Mouse (Mus musculus): ENCODE results near the gene Enc1.
A peak's percentile ranks its signal among the peaks of the same experiment; 100 is the strongest.

Gene Enc1

GRCm38 (mm10) chr13:97227795-97228194, 13.1 kb upstream of the Enc1 start:
- DNase-seq (ENCODE audit: low spot score in 2 of 2) = no peak

- DNase-seq (ENCODE audit: low spot score in 2 of 2) = no peak
Observed at GRCm38 (mm10) chr13:97230101-97230500, 10.8 kb upstream of the Enc1 start.

- DNase-seq (ENCODE audit: low spot score in 2 of 2) = no peak
Observed at GRCm38 (mm10) chr13:97233092-97233491, 7.8 kb upstream of the Enc1 start.

- DNase-seq (ENCODE audit: low spot score in 2 of 2) = peak; percentile 76 to 83
Observed at GRCm38 (mm10) chr13:97234785-97235417, 6.0 kb upstream of the Enc1 start.

GRCm38 (mm10) chr13:97235911-97236310, 5.0 kb upstream of the Enc1 start:
- no peak for DNase-seq (ENCODE audit: low spot score in 2 of 2)

GRCm38 (mm10) chr13:97237700-97238099, 3.2 kb upstream of the Enc1 start:
- DNase-seq (ENCODE audit: low spot score in 2 of 2) = no peak

- DNase-seq (ENCODE audit: low spot score in 2 of 2) = no peak
Observed at GRCm38 (mm10) chr13:97238181-97238981, 2.5 kb upstream of the Enc1 start.

- DNase-seq (ENCODE audit: low spot score in 2 of 2) = peak; percentile 14 to 24
Observed at GRCm38 (mm10) chr13:97239343-97240180, 1.3 kb upstream of the Enc1 start.

GRCm38 (mm10) chr13:97240279-97240964, 483 bp upstream of the Enc1 start:
- DNase-seq (ENCODE audit: low spot score in 2 of 2) = peak; percentile 34 to 40

GRCm38 (mm10) chr13:97241787-97242280, 929 bp downstream of the Enc1 start:
- DNase-seq (ENCODE audit: low spot score in 2 of 2) = no peak

- no peak for DNase-seq (ENCODE audit: low spot score in 2 of 2)
Observed at GRCm38 (mm10) chr13:97242716-97243115, 1.8 kb downstream of the Enc1 start.

- no peak for DNase-seq (ENCODE audit: low spot score in 2 of 2)
Observed at GRCm38 (mm10) chr13:97243962-97244711, 3.2 kb downstream of the Enc1 start.

GRCm38 (mm10) chr13:97244712-97245105, 3.8 kb downstream of the Enc1 start:
- no peak for DNase-seq (ENCODE audit: low spot score in 2 of 2)

- no peak for DNase-seq (ENCODE audit: low spot score in 2 of 2)
Observed at GRCm38 (mm10) chr13:97245157-97245556, 4.3 kb downstream of the Enc1 start.

GRCm38 (mm10) chr13:97246217-97246616, 5.3 kb downstream of the Enc1 start:
- DNase-seq (ENCODE audit: low spot score in 2 of 2) = no peak

- DNase-seq (ENCODE audit: low spot score in 2 of 2) = no peak
Observed at GRCm38 (mm10) chr13:97247754-97248153, 6.8 kb downstream of the Enc1 start.

- no peak for DNase-seq (ENCODE audit: low spot score in 2 of 2)
Observed at GRCm38 (mm10) chr13:97249051-97249461, 8.2 kb downstream of the Enc1 start.

- DNase-seq (ENCODE audit: low spot score in 2 of 2) = peak in 1 of 2 experiments; percentile 7
Observed at GRCm38 (mm10) chr13:97249507-97250078, 8.7 kb downstream of the Enc1 start.

- no peak for DNase-seq (ENCODE audit: low spot score in 2 of 2)
Observed at GRCm38 (mm10) chr13:97250148-97250547, 9.2 kb downstream of the Enc1 start.

Measured in spleen, postnatal 36 days (tissue).